ENCODE assay signal across 24 mouse cellular contexts in genomic region chr3:107670500-107670899, GRCm38 (mm10). TPM values are rescaled to one million over a fixed set of nuclear protein-coding genes. Genes with fewer than 3 reads are reported as not detected.
"Had no signal": no experiment of that assay in that cellular context is flagged by ENCODE, and none has a peak within 500 bp of the region (broad histone marks: within the 10 kb centered on the region; RNA-seq: fewer than 3 reads in every experiment).

No protein-coding gene starts in this region.

- H3K27me3 ChIP-seq: neural tube, embryonic 13.5 days; neural tube, embryonic 15.5 days; stomach, embryonic 15.5 days had no signal

- H3K4me2 ChIP-seq: neural tube, embryonic 13.5 days; neural tube, embryonic 15.5 days; stomach, embryonic 15.5 days had no signal

- DNase-seq: retina, postnatal 1 day; right cerebral cortex, adult 18-20 months; right cerebral cortex, postnatal 14 days; right cerebral cortex, postnatal 25 days; right cerebral cortex, postnatal 4 days; spleen, adult 18-20 months; thymus, adult 18-20 months; thymus, adult 2 months; thymus, postnatal 14 days; thymus, postnatal 25 days; thymus, postnatal 4 days had no signal

- H3K4me3 ChIP-seq: neural tube, embryonic 13.5 days; neural tube, embryonic 15.5 days; stomach, embryonic 15.5 days had no signal

- H3K27ac ChIP-seq: neural tube, embryonic 13.5 days; neural tube, embryonic 15.5 days; stomach, embryonic 15.5 days; stomach, postnatal 0 days had no signal

- H3K4me1 ChIP-seq: neural tube, embryonic 13.5 days; neural tube, embryonic 15.5 days; stomach, embryonic 15.5 days had no signal

- H3K9ac ChIP-seq: neural tube, embryonic 13.5 days; neural tube, embryonic 15.5 days; stomach, embryonic 15.5 days had no signal

- H3K9me3 ChIP-seq: neural tube, embryonic 13.5 days; neural tube, embryonic 15.5 days; stomach, embryonic 15.5 days had no signal

RNA-seq across cellular contexts. Expression of gene Gm10961, which starts 39.4 kb away (rescaled TPM):
- total RNA-seq: neutrophil, adult 5-6 weeks had no signal
- polyA plus RNA-seq: neural tube, embryonic 13.5 days; neural tube, embryonic 14.5 days; neural tube, embryonic 15.5 days; small intestine, adult 2 months; spleen, adult 2 months; stomach, embryonic 14.5 days; stomach, embryonic 15.5 days; stomach, embryonic 16.5 days; stomach, postnatal 0 days; testis, adult 2 months; thymus, adult 2 months; thymus, postnatal 0 days; urinary bladder, adult 2 months had no signal
